Mouse (Mus musculus): ENCODE results near the gene Myof. TPM values are rescaled to one million over a fixed set of nuclear protein-coding genes. Genes with fewer than 3 reads are reported as not detected.

Myof gene
- total RNA-seq, 2 experiments from 2014 or later, result 0.96 to 1.5 TPM

DNA sequence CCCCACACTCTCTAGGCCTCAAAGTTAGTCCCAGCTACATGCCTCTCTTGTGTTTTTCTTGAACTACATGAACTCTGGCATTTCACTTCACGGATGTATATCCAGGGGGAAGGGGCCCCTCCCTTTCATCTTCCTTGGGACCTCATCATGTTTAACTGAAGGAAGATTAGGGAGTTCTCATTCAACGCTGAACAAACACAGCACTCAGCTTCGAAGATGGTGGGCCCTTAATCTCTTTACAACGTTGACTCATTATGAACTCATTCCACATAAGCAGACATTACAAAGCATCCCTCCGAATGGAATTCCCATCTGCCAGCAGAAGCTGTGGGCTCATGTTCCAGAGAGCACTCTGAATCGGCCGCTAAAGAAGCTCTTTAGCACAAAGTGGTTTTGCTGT lies 147.3 kb downstream of the Myof start:
- no peak for ATAC-seq (replicated peaks; ENCODE audit: low FRiP score, poor library complexity, severe bottlenecking)

- ATAC-seq (replicated peaks; ENCODE audit: low FRiP score, poor library complexity, severe bottlenecking), result no peak
These were observed 152.4 kb downstream of the Myof start for GRCm38 (mm10) chr19:37891006-37891405.

GRCm38 (mm10) chr19:37886355-37887120 lies 156.8 kb downstream of the Myof start:
- no peak for ATAC-seq (replicated peaks; ENCODE audit: low FRiP score, poor library complexity, severe bottlenecking)

DNA sequence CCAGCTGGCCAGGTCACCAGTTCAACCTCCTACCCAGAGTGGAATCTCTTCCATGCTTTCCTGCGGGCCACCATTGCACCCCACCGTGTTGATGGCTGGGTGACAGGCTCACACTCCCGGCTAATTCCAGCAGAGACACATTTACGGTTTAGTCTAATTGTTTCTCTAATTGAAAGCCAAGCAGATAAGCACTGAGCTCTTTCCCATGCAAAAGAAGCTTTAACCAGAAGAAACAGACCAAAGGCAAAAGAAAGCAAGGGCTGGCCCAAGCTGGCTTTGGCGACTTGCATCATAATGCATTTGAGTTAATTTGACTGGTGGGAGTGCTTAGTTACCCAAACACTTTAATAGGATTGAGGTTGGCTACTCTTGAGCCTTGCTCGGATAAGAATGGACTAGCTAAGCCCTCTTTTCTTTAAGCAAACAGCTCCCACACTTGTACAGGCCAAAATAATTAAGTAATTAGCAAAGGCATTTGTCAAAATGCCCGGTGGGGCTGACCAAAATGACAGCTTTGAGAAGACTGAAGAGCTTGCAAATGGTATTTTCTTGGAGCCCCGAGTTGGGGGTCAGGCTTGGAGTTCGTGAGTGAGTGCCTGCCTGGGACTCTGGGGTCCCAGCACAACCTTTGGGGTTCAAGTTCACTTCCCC lies 161.8 kb downstream of the Myof start:
- ATAC-seq (replicated peaks; ENCODE audit: low FRiP score, poor library complexity, severe bottlenecking), result no peak

- no peak for ATAC-seq (replicated peaks; ENCODE audit: low FRiP score, poor library complexity, severe bottlenecking)
These were observed 165.7 kb downstream of the Myof start for GRCm38 (mm10) chr19:37877511-37878167.

DNA sequence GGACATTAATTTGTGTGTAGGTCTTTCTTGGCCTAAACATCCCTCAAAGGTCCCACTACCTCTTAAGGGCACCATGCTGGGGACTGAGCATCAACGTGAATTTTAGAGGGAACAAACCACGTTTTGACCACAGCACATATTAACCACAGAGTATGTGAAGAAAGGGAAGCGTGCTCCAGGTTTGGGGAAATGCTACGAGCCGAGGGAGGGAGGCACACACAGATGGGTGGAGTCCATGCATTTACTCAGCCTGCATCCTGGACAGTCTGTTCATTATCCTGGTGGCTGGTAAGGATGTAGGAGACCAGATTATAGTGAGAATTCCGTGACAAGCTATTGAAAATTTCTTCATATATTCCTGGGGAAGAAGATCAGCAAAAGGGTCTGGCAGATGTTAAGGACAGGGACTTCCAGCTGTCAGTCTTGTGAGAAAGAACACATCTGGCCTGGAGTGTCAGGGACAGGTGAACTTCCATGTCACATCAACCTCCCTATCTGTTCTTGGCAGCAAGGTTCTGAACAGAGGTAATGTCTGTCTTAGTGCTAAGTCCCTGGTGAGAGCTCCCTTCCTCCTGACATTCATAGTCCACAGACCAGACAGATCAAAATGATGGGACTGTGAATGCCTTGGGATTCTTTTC lies 166.7 kb downstream of the Myof start:
- ATAC-seq (replicated peaks; ENCODE audit: low FRiP score, poor library complexity, severe bottlenecking), result no peak

- peak; percentile 72 for ATAC-seq (replicated peaks; ENCODE audit: low FRiP score, poor library complexity, severe bottlenecking)
These were observed 169.9 kb downstream of the Myof start for GRCm38 (mm10) chr19:37873499-37873898.

GRCm38 (mm10) chr19:37867592-37867991 lies 175.8 kb downstream of the Myof start:
- ATAC-seq (replicated peaks; ENCODE audit: low FRiP score, poor library complexity, severe bottlenecking), result no peak

GRCm38 (mm10) chr19:37866994-37867393 lies 176.4 kb downstream of the Myof start:
- no peak for ATAC-seq (replicated peaks; ENCODE audit: low FRiP score, poor library complexity, severe bottlenecking)

- no peak for ATAC-seq (replicated peaks; ENCODE audit: low FRiP score, poor library complexity, severe bottlenecking)
These were observed 182.2 kb downstream of the Myof start for GRCm38 (mm10) chr19:37861171-37861570.

- no peak for ATAC-seq (replicated peaks; ENCODE audit: low FRiP score, poor library complexity, severe bottlenecking)
These were observed 183.1 kb downstream of the Myof start for GRCm38 (mm10) chr19:37860267-37860666.

- no peak for ATAC-seq (replicated peaks; ENCODE audit: low FRiP score, poor library complexity, severe bottlenecking)
These were observed 184.8 kb downstream of the Myof start for GRCm38 (mm10) chr19:37858406-37859081.

- ATAC-seq (replicated peaks; ENCODE audit: low FRiP score, poor library complexity, severe bottlenecking), result no peak
These were observed 191.3 kb downstream of the Myof start for GRCm38 (mm10) chr19:37852056-37852455.

- no peak for ATAC-seq (replicated peaks; ENCODE audit: low FRiP score, poor library complexity, severe bottlenecking)
These were observed 191.8 kb downstream of the Myof start for GRCm38 (mm10) chr19:37851590-37852038.

Other genes starting within 250 kb of the Myof start
- gene Cep55, start 11.4 kb upstream of the Myof start, total RNA-seq (2015; ENCODE audit: low replicate concordance), result 13.6 and 16.5 TPM in 2 replicates
- 6.8 and 17.1 TPM in 2 replicates for gene Cep55, start 11.4 kb upstream of the Myof start, total RNA-seq (2017; ENCODE audit: low replicate concordance)
- gene Ffar4, start 53.5 kb upstream of the Myof start, total RNA-seq (2015; ENCODE audit: low replicate concordance), result not detected in 2 replicates
- not detected in 2 replicates for gene Ffar4, start 53.5 kb upstream of the Myof start, total RNA-seq (2017; ENCODE audit: low replicate concordance)
- not detected in 2 replicates for gene Rbp4, start 81.7 kb upstream of the Myof start, total RNA-seq (2015; ENCODE audit: low replicate concordance)
- not detected in 2 replicates for gene Rbp4, start 81.7 kb upstream of the Myof start, total RNA-seq (2017; ENCODE audit: low replicate concordance)
- not detected in 2 replicates for gene Pde6c, start 89.2 kb upstream of the Myof start, total RNA-seq (2015; ENCODE audit: low replicate concordance)
- gene Pde6c, start 89.2 kb upstream of the Myof start, total RNA-seq (2017; ENCODE audit: low replicate concordance), result not detected in 2 replicates
- gene Fra10ac1, start 180.6 kb upstream of the Myof start, total RNA-seq (2015; ENCODE audit: low replicate concordance), result 6.3 and 7.3 TPM in 2 replicates
- 4.5 and 6.1 TPM in 2 replicates for gene Fra10ac1, start 180.6 kb upstream of the Myof start, total RNA-seq (2017; ENCODE audit: low replicate concordance)
- 0.21 TPM in 1 of 2 replicates, not detected in the other for gene Lgi1, start 221.0 kb upstream of the Myof start, total RNA-seq (2015; ENCODE audit: low replicate concordance)
- gene Lgi1, start 221.0 kb upstream of the Myof start, total RNA-seq (2017; ENCODE audit: low replicate concordance), result not detected in 2 replicates

All from erythroblast, adult 5-6 weeks (primary cell).